Mouse (Mus musculus): ENCODE results near the gene Fkbp4.
A peak's percentile ranks its signal among the peaks of the same experiment; 100 is the strongest.

Gene Fkbp4

DNA sequence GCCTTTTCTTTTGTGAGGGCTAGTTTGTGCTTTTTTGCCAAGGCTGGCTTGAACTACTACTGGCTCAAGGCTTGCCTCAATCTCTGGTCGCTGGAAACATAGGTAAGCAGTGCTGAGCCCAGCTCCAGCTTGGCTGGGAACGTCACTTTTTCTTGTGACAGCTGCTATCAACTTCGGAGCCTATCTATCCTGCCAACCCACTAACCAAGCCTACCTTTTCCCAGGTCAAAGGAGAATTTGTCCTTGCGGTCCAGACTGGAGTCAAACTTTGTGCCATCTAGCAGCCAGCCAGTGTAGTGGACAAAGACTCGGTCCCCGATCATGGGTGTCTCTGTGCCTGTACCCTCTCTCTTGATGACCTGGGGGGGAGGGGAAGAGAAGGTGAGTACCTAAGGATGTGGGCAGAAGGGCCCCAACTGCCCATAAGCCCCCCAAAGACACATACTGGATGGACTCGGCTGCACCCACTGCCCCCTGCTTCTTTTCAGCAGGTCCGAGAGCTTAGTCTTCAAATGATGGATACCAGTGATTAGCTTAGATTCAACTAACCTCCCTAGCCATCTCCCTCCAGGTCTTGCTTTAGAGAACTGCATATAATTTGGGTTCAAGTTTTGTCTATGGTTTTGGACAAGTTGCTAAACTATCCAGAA, 2.0 kb downstream of the Fkbp4 start:
- no peak for DNase-seq

DNA sequence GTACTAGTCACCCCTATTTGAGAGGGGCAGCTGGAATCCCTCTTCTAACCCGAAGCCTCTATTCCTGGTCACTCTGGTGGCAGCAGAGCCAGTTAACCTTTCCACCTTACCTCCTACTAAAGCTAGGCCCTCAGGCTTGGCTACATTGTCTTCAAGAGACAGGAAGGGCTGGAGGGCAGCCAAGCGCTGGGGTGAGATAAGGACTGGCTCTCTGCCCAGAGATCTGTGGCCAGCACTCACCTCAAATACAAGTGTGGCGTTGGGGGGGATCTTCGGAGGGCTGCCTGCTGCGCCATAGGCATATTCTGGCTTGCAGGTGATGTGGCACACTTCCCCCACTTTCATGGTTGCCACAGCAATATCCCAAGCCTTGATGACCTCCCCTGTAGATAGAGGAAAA, 3.0 kb downstream of the Fkbp4 start:
- peak; percentile 80 to 84 for DNase-seq

DNA sequence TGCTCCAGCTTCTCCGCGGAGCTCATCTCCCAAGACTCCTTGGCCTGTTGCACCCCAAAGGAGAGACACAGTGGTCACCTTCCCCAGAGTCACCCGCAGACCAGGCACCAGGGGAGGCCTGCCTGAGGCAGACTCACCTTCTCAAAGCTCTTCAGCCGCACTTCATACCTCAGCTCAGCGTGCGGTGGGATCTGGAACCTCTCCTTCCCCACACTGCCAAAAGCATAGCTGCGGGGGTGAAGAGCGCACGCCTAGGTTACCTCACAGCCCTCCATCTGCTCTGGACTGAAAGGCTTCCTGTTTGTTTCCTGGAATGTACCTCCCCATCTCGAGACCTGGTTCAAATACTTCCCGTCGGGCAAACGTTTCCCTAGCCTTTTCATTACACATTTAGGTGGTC, 4.9 kb downstream of the Fkbp4 start:
- DNase-seq: peak; percentile 69 to 75

DNA sequence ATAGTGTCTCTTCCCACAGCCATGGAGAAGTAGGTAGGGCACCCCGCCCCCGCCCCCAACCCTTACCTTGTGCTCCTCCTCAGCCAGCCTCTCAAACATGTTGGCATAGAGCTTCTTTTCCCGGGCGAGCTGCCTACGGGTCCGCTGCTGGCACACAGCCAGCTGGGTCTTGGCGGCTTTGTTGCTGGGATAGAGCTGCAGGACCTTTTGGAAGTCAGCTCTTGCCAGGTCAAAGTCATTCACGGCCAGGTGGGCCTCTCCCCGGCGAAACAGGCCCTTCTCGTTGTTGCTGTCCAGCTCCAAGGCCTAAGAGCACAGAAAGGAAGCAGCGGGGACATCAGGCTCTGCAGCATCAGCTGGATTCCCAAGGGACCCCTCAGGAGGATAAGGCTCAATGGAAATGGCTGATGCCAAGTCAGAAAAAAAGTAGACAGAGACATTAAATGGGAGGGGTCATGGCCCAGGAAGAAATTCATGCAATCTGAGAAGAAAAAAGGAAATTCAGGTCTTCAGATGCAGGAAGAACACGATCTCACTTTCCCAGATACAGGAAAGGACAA, 6.0 kb downstream of the Fkbp4 start:
- DNase-seq: peak; percentile 76 to 77

- DNase-seq: no peak
Measured at GRCm38 (mm10) chr6:128429826-128430225, 8.7 kb downstream of the Fkbp4 start.

DNA sequence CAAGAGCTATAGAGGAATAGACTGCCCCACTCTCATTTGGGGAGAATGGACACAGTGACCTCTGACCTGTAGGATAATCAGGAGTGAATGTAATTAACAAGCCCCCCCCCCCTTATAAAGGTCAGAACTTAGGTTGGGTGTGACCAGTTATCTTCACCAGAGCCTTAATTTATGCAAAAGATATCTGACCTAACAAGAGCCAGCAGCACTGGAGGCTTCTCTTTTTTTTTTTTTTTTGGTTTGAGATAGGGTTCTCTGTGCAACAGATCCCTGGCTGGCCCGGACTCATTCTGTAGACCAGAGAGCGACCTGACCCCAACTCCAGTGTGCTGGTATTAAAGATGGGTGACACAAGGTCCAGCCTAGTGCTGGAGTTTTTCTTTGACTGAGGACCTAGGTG, 9.2 kb downstream of the Fkbp4 start:
- DNase-seq: no peak

DNA sequence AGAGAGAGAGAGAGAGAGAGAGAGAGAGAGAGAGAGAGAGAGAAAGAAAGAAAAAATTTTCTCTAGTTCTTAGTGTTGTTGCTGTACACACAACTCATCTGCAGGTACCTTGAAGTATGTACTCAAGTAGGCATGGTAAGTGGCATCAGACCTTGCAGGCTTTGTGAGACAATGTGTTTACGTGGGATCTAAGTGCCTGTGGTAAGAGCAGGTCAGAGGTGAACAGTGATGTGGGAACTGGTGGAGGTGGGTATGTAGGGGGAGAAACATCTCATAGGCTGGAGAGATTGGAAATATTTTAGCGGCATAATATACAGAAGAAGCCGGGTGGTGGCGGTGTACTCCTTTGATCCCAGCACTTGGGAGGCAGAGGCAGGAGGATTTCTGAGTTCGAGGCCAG, 10.9 kb downstream of the Fkbp4 start:
- no peak for DNase-seq

GRCm38 (mm10) chr6:128425046-128425445, 13.4 kb downstream of the Fkbp4 start:
- peak in 1 of 2 experiments; percentile 41 for DNase-seq

DNA sequence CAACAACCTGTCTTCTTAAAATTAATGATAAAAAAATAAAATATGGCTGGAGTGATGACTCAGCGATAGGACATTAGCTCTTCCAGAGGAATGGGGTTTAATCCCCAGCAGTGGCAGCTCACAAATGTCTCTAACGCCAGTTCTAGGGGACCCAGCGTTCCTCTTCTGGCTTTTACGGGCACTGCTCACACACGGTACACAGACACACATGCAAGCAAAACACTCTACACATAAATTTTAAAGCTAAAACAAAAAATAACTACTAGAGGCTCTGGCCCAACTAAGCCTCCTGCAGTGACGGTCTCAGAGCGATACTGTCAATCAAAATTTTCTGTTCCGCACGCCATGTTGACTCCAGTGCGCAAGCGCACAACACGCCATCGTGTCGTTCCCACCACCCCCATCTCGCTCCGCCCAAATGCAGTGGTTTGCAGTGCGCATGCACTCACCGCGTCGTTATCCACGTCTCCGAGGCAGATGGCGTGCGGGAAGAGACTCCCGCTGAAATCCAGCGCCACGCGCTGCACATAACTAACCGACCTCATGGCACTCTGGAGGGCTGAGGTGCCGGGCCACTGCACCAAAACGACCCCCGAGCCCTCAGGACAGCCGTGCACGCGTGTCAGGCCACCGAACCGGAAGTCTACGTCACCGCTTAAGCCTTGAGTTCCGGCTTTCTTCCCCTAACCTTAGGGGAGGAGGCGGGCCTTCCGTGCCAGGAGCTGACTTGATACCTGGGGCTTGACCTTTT, 14.0 kb downstream of the Fkbp4 start, which contains the start of gene Itfg2:
Gene Itfg2, minus strand, starts transcription at position 663 of the 751 bp plus-strand sequence.
- peak; percentile 96 to 98 for DNase-seq

GRCm38 (mm10) chr6:128423496-128424268, 14.8 kb downstream of the Fkbp4 start:
- peak in 1 of 2 experiments; percentile 35 for DNase-seq

DNA sequence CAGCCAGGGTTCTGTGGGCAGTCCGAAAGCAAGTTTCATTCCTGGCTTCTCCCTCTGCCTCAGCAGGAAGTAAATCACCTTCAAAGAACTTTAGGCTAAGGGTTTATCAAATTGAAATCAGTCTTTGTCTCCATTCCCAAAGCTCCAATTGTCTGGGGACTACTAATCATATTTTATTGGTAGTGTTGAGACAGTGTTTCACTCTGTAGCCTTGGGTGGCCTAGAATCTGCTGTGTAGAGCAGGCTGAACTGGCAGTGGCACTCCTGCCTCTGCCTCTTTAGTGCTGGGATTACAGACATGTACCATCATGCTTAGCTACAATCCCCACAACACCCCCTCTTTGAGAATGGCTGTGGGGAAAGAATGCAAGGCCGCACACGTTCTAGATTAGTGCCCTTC, 17.0 kb downstream of the Fkbp4 start:
- no peak for DNase-seq

DNA sequence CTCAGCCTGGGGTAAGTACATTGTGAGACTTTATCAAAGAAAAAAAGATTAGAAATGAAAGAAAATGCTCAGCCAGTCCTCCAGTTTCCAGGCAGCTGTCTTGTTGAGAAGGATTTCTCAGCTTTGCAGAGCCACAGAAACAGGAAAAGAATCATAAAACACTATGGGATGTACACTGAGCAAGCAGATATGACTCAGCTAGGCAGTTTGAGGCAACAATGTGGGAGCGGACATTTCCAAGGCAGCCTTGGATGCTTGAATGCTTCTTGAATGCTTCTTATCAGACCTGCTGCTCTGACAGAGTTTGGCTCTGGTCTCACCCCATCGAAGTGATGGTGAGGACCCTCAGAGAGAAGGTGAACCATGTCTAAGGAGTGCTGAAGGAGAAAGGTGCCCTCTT, 17.4 kb downstream of the Fkbp4 start:
- no peak for DNase-seq

GRCm38 (mm10) chr6:128418076-128418475, 20.4 kb downstream of the Fkbp4 start:
- no peak for DNase-seq

- no peak for DNase-seq
Measured at GRCm38 (mm10) chr6:128416169-128416568, 22.3 kb downstream of the Fkbp4 start.

GRCm38 (mm10) chr6:128411115-128411514, 27.4 kb downstream of the Fkbp4 start:
- DNase-seq: peak; percentile 82 to 91

GRCm38 (mm10) chr6:128410305-128410704, 28.2 kb downstream of the Fkbp4 start:
- DNase-seq: no peak

DNA sequence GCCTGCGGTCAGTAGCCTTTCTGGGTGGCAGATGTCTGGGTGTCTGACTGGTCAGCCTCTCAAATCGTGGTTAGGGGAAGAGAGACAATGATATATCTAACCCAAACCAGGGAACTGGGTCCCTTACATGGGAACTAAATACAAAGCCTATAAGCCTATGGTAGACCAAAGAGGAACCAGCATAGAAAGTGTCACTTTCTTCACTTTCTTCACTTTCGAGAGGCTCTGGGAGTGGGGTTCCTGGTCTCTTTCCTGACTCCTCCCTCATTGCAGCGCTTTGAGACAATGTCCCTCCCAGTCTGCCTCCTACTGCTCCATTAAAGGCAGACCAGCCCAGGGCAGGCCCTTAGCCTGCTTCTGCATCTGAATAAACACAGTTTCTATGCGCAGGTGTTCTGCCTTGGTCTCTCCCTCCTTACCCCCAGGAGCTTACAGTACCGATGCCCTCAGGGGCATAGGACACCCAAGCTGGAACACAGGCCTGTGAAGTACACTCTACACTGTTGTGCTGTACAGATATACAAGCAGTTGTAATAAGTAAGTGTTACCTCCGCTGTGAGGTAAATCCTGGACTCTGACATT, 29.8 kb downstream of the Fkbp4 start:
- DNase-seq: no peak

DNA sequence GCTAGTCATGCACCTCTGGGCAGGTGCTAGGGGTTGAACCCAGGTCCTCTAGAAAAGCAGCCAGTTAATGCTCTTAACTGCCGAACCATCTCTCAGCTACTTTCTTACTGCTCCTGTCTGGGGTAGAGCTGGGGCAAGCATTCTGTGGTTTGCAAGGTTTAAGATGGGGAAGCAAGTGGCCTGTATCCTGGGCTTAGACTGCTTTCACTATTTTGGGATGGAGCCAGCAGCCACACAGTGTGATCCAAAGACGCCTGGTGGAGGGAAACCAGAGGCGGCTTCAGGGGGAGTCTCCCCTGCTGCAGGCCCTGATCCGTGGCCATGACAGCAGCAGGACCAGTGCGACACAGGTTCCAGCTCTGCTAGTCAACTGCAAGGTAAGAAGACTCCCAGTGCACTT, 33.8 kb downstream of the Fkbp4 start:
- DNase-seq: no peak

GRCm38 (mm10) chr6:128399421-128400185, 38.9 kb downstream of the Fkbp4 start:
- peak; percentile 67 to 71 for DNase-seq

DNA sequence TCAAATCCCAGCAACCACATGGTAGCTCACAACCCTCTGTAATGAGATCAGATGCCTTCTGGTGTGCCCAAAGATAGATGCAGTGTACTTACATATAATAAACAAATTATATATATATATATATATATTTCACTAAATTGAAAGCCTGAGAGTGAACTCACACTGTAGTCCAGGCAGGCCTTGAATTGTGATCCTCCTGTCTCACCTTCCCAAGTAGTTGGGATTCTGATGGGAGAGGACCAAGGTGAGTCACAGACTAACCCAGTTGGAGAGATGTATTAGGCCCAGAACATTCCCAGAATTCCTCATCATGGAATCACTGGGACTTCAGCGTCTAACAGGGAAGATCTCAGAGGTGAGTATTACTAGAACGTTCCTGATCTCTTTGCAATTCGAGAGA, 39.5 kb downstream of the Fkbp4 start, which contains the start of gene Nrip2:
Gene Nrip2, plus strand, starts transcription at position 301 of the 400 bp plus-strand sequence.
- no peak for DNase-seq

DNA sequence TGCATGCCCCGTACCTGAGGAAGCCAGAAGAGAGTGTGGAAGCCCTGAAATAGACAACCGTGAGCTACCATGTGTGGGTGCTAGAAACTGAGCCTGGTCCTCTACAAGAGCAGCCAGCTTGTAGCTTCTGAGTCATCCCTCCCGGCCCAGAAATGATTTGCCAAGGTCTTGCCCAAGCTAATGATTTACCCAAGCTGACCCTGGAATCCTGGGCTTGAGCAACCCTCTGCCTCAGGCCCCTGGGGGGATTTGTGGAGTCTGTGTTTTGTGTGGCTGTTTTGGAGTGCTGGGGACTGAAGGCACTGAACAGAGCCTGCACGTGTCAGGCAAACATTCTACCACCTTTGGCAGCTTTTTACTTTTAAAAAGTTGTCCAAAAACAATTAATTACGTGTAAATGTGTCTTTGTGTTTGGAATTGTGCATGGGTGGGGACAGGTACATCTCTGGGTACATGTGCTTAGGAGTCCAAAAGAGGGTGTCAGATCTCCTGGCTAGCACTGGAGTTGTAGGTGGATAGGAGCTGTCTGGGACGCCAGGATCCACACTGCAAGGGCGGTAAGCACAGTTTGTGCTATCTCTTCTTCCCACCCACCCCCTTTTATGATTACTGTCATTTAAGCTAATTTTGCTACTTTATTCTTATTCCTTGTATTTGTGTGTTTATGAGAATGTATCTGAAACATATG, 40.8 kb downstream of the Fkbp4 start:
- DNase-seq: no peak
